Mouse (Mus musculus) Muller cell, postnatal 12 days (primary cell): Measurements from ENCODE around the gene Bloc1s6.
A peak's percentile ranks its signal among the peaks of the same experiment; 100 is the strongest.

Experiments
- DNase-seq: peaks from one replicate; pipeline ENCODE4 v3.0.0-alpha.2; 2015; ENCODE audit errors: inconsistent ontology term

Bloc1s6 gene

GRCm38 (mm10) chr2:122765071-122765793 is 26.9 kb downstream of the Bloc1s6 start, which contains the start of gene Sqor:
Gene Sqor (plus strand): TSS chr2:122765237.
- peak; percentile 84 for DNase-seq

- no peak for DNase-seq
Observed at GRCm38 (mm10) chr2:122765794-122766145, 27.5 kb downstream of the Bloc1s6 start.

- DNase-seq, result peak; percentile 5
Observed at GRCm38 (mm10) chr2:122771002-122771401, 32.7 kb downstream of the Bloc1s6 start.

- DNase-seq, result no peak
Observed at GRCm38 (mm10) chr2:122772899-122773298, 34.6 kb downstream of the Bloc1s6 start.

- peak; percentile 1 for DNase-seq
Observed at GRCm38 (mm10) chr2:122775491-122775890, 37.2 kb downstream of the Bloc1s6 start.

GRCm38 (mm10) chr2:122776823-122777222 is 38.5 kb downstream of the Bloc1s6 start:
- no peak for DNase-seq

GRCm38 (mm10) chr2:122779967-122780366 is 41.7 kb downstream of the Bloc1s6 start:
- no peak for DNase-seq

GRCm38 (mm10) chr2:122780447-122780846 is 42.1 kb downstream of the Bloc1s6 start:
- DNase-seq, result no peak

GRCm38 (mm10) chr2:122781590-122782356 is 43.5 kb downstream of the Bloc1s6 start:
- DNase-seq, result no peak

- no peak for DNase-seq
Observed at GRCm38 (mm10) chr2:122783730-122784129, 45.4 kb downstream of the Bloc1s6 start.

GRCm38 (mm10) chr2:122784701-122785100 is 46.4 kb downstream of the Bloc1s6 start:
- no peak for DNase-seq

GRCm38 (mm10) chr2:122786167-122786566 is 47.9 kb downstream of the Bloc1s6 start:
- no peak for DNase-seq

GRCm38 (mm10) chr2:122789311-122789710 is 51.0 kb downstream of the Bloc1s6 start:
- DNase-seq, result no peak

- DNase-seq, result no peak
Observed at GRCm38 (mm10) chr2:122789730-122790129, 51.4 kb downstream of the Bloc1s6 start.
